Mouse (Mus musculus) ES-E14 (cell line): Measurements from ENCODE around the gene Fuom.

Source experiments
- CHD2 ChIP-seq: IDR thresholded peaks from 2 replicates; pipeline ENCODE4 v1.6.1; 2014; ENCODE audit warnings: mild to moderate bottlenecking, low read depth, low read length, inconsistent platforms
- MAFK ChIP-seq: IDR thresholded peaks from 2 replicates; pipeline ENCODE4 v1.6.1; 2014; ENCODE audit warnings: mild to moderate bottlenecking, low read depth, low read length, inconsistent platforms; ENCODE audit not compliant: insufficient read depth
- ZC3H11A ChIP-seq: IDR thresholded peaks from 2 replicates; pipeline ENCODE4 v1.6.1; 2012; ENCODE audit warnings: low read depth, mild to moderate bottlenecking, inconsistent platforms, low read length, borderline replicate concordance
- ZNF384 ChIP-seq: IDR thresholded peaks from 2 replicates; pipeline ENCODE4 v1.6.1; 2012; ENCODE audit warnings: low read depth, low read length, inconsistent platforms

GRCm38 (mm10) chr7:140138021-140138310, 35.7 kb upstream of the Fuom start:
- TF ChIP-seq CHD2 (no peak), ZNF384 (no peak), ZC3H11A (no peak), MAFK (no peak)
